Comparison of ENCODE assay signal across 25 mouse cellular contexts in genomic region chr6:63515016-63515415, GRCm38 (mm10).
DNase-seq lines count a peak whose midpoint lies in the region; ATAC-seq and TF ChIP-seq lines count a peak whose summit lies in the region.
"Had no signal": no experiment of that assay in that cellular context is flagged by ENCODE, and none has a peak within 500 bp of the region (broad histone marks: within the 10 kb centered on the region; RNA-seq: fewer than 3 reads in every experiment).

No protein-coding gene starts in this region.

- no peaks in the 10 kb centered on the region for H3K27me3 ChIP-seq in liver, adult 2 months (ENCODE audit: control insufficient read depth, insufficient read depth, low read length)
- no peaks in the 10 kb centered on the region for H3K27me3 ChIP-seq in liver, embryonic 11.5 days (replicated peaks; ENCODE audit: control insufficient read depth, insufficient read depth, low read length)
- H3K27me3 ChIP-seq: embryonic facial prominence, embryonic 13.5 days; forebrain, embryonic 12.5 days; forebrain, embryonic 15.5 days; heart, embryonic 13.5 days; hindbrain, embryonic 13.5 days; Patski had no signal

- 95% methylated on average over 1 of the region's 1 CpGs for WGBS in liver, adult 2 months
- WGBS in liver, embryonic 11.5 days, result 75% methylated on average over 1 of the region's 1 CpGs

- no peak for ATAC-seq in liver, embryonic 11.5 days (replicated peaks; ENCODE audit: low FRiP score)
- ATAC-seq in inflammation-experienced regulatory T-cells, adult 6 months, result no peak
- ATAC-seq: forebrain, embryonic 15.5 days; intestine, postnatal 0 days; Patski had no signal

- H3K36me3 ChIP-seq in liver, adult 2 months (ENCODE audit: control insufficient read depth, insufficient read depth, low read length), result no peaks in the 10 kb centered on the region
- H3K36me3 ChIP-seq in liver, embryonic 11.5 days (ENCODE audit: control insufficient read depth, insufficient read depth, low read length), result no peaks in the 10 kb centered on the region
- H3K36me3 ChIP-seq: embryonic facial prominence, embryonic 10.5 days; embryonic facial prominence, embryonic 13.5 days; forebrain, embryonic 12.5 days; forebrain, embryonic 15.5 days; heart, embryonic 10.5 days; heart, embryonic 13.5 days; hindbrain, embryonic 13.5 days had no signal

- H3K27ac ChIP-seq in liver, adult 2 months (replicated peaks; ENCODE audit: insufficient read depth, low read depth, low read length), result no peak overlapping the region
- H3K27ac ChIP-seq in liver, embryonic 11.5 days (ENCODE audit: low read depth, low read length), result no peak overlapping the region
- H3K27ac ChIP-seq: embryonic facial prominence, embryonic 10.5 days; embryonic facial prominence, embryonic 13.5 days; forebrain, embryonic 12.5 days; forebrain, embryonic 15.5 days; heart, embryonic 10.5 days; heart, embryonic 13.5 days; hindbrain, embryonic 13.5 days had no signal

- no peak overlapping the region for H3K4me2 ChIP-seq in liver, embryonic 11.5 days
- H3K4me2 ChIP-seq: embryonic facial prominence, embryonic 13.5 days; forebrain, embryonic 12.5 days; forebrain, embryonic 15.5 days; heart, embryonic 13.5 days; hindbrain, embryonic 13.5 days had no signal

- no peak for TF ChIP-seq CTCF in liver, adult 2 months (IDR thresholded peaks at IDR 0.05; ENCODE audit: low read depth, low read length)

- H3K79me2 ChIP-seq in liver, adult 2 months (ENCODE audit: control insufficient read depth, insufficient read depth, low read length), result no peaks in the 10 kb centered on the region

- H3K4me1 ChIP-seq in liver, adult 2 months (ENCODE audit: control insufficient read depth, insufficient read depth, low read length), result no peaks in the 10 kb centered on the region
- H3K4me1 ChIP-seq in liver, embryonic 11.5 days (replicated peaks; ENCODE audit: control insufficient read depth, insufficient read depth, low read length), result no peaks in the 10 kb centered on the region
- H3K4me1 ChIP-seq: embryonic facial prominence, embryonic 10.5 days; embryonic facial prominence, embryonic 13.5 days; forebrain, embryonic 12.5 days; forebrain, embryonic 15.5 days; heart, embryonic 10.5 days; heart, embryonic 13.5 days; hindbrain, embryonic 13.5 days had no signal

- H3K9me3 ChIP-seq in liver, embryonic 11.5 days (ENCODE audit: control insufficient read depth, low read length), result no peaks in the 10 kb centered on the region
- H3K9me3 ChIP-seq: embryonic facial prominence, embryonic 10.5 days; embryonic facial prominence, embryonic 13.5 days; forebrain, embryonic 12.5 days; forebrain, embryonic 15.5 days; heart, embryonic 10.5 days; heart, embryonic 13.5 days; hindbrain, embryonic 13.5 days had no signal

- no peak overlapping the region for H3K4me3 ChIP-seq in liver, adult 2 months (ENCODE audit: insufficient read depth, low read depth, low read length)
- no peak overlapping the region for H3K4me3 ChIP-seq in liver, embryonic 11.5 days (ENCODE audit: low read depth, low read length)
- H3K4me3 ChIP-seq: embryonic facial prominence, embryonic 10.5 days; embryonic facial prominence, embryonic 13.5 days; erythroblast, embryonic 14.5 days; forebrain, embryonic 12.5 days; forebrain, embryonic 15.5 days; heart, embryonic 10.5 days; heart, embryonic 13.5 days; hindbrain, embryonic 13.5 days had no signal

- DNase-seq in adrenal gland, postnatal 10 days, result peak; percentile 2
- DNase-seq in adrenal gland, adult 2 months, result no peak
- DNase-seq in liver, adult 2 months (ENCODE audit: extremely low read depth, low read depth, low spot score), result peak; percentile 71
- no peak for DNase-seq in liver, embryonic 11.5 days (ENCODE audit: low spot score)
- DNase-seq in brain, adult 2 months (ENCODE audit: low read depth, low spot score), result peak; percentile 27
- DNase-seq: adrenal gland, adult 8-10 months; adrenal gland, postnatal 36 days; cerebellum, adult 11-12 months; cerebellum, adult 8-10 months; cerebellum, postnatal 10 days; cerebellum, postnatal 36 days; embryo, embryonic 11 days; gastrocnemius, postnatal 25 days; heart, postnatal 14 days had no signal

- H3K9ac ChIP-seq in liver, adult 2 months (ENCODE audit: low read depth, low read length), result no peak overlapping the region
- no peak overlapping the region for H3K9ac ChIP-seq in liver, embryonic 11.5 days (ENCODE audit: low read depth, low read length)
- H3K9ac ChIP-seq: embryonic facial prominence, embryonic 13.5 days; forebrain, embryonic 12.5 days; forebrain, embryonic 15.5 days; heart, embryonic 13.5 days; hindbrain, embryonic 13.5 days had no signal

- no peak for TF ChIP-seq POLR2A in liver, adult 2 months (IDR thresholded peaks at IDR 0.05; ENCODE audit: extremely low read depth, insufficient read depth, low read length)

Comparison
In these comparisons a context has a peak if more than half of its experiments do, and no peak if none do; other contexts are left out.
1. DNase-seq: peak in adrenal gland, postnatal 10 days (single experiment), liver, adult 2 months (single experiment) and brain, adult 2 months (single experiment); none in adrenal gland, adult 2 months (single experiment) and liver, embryonic 11.5 days (single experiment).